Mouse (Mus musculus) ES-Bruce4 (cell line): ENCODE measurements at regions not wholly inside any gene's neighbourhood (a gene's known extent, or its start where the extent isn't known, plus 50 kb on each side); places are given as distances from the start of the nearest gene placed in this dataset.

Experiments used
- CTCF ChIP-seq: IDR thresholded peaks from one replicate; pipeline ENCODE4 v1.8.1; 2011; ENCODE audit warnings: low read depth, low read length
- EP300 ChIP-seq: IDR thresholded peaks from 2 replicates; pipeline ENCODE4 v1.6.1; 2011; ENCODE audit warnings: low read depth, low read length; ENCODE audit not compliant: insufficient read depth

DNA sequence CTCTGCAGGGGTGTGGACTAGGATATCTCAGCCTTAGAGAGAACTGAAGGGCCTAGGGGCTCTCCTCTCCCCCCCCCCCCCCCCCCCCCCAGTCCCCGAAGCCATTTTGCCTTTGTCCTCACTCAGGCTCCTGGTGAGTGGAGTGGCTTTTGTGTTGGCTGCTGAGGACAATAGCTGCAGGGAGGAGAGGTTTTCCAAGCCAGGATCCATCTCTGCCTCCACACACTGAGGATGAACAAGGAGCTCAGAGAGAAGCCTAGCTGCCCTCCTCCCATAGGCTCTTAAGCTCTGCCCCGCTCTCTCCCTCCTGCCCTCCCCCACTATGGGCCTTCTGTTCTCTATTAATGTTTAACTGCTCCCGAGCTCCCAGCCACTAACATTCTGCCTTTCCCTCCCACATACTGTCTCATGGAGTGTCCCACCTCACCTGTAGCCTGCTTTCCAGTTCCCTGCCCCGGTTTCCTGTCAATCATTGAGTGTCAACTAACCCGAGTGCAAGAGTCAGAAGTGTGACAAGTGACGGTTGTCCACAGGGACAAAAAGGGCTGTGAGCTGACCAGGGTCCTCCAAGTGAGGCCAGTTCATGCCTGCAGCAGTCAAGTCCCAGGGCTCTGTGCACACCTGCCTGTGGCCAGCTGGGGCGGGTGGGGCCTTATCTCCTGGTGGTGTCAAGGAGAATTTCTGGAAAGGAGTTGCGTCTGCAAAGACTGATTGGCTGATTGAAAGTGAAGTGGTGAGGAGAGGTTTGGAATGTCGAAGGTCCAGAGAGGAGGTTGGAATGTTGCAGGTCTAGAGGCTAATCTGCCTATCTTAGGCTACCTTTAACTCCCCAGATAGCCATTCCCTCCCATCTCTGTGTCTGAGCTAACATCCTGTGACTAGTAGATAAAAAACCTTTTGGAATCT is 165.1 kb upstream of the Rybp start:
- TF ChIP-seq CTCF (no peak), EP300 (0 out of 2 replicates have a peak, but pooled peaks have one; percentile 51)
